Mouse (Mus musculus): ENCODE data around the gene Tmem59. TPM values are rescaled to one million over a fixed set of nuclear protein-coding genes. Genes with fewer than 3 reads are reported as not detected.
A peak's percentile ranks its signal among the peaks of the same experiment; 100 is the strongest.

The Tmem59 gene
- polyA plus RNA-seq, 1 experiment: 174 TPM

DNA sequence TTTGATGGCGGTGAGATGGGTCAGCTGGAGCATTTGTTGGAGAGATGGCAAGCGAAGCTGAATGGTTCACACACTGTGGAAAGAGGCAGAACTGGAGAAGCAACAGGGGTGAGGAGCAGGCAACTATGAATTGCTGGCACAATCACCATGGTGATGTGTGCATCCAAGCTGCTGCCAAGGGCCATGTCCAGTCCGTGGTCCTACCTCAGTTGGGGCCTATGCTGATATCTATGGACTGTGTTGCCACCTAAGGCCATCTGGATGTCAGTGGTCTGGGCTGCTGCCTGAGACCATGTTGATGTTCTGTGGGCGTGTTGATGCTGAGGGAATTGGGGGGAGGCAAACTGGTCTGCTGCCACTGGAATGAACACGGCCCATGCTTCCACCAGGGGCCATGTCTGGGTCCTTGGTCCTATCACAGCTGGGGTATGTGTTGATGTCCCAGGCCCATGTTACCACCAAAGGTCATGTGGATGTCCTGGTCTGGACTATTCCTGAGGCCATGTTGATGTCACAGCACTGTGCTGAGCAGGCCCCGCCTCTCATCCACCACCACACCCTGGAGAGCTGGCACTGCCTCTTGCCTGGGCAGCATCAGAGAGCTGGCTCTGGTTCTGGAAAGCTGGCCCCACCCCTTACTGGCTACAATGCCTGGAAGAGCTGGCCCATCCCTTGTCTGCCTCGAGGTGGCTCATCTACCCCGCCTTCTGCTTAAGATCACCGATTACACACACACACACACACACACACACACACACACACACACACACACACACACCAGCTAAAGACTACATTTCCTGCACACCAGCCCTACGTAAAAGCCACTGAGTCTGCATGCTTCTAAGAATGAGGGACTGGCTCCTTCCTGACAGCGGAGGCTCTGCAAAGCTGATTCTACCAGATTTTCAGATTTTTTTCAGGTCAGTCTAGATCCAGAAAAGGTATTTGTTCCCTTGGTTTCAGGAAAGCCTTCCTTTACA lies 45.3 kb downstream of the Tmem59 start:
- Histone ChIP-seq H3K4me2 (ENCODE audit: low read depth) (peak overlapping the region; percentile 40), H3K79me2 (ENCODE audit: control insufficient read depth, insufficient read depth) (no peaks in the 10 kb centered on the region), H3ac (ENCODE audit: control insufficient read depth, insufficient read length) (no peak overlapping the region), H3K27me3 (ENCODE audit: control insufficient read depth, insufficient read depth, insufficient read length) (no peaks in the 10 kb centered on the region), H3K36me3 (ENCODE audit: control insufficient read depth, insufficient read depth) (no peaks in the 10 kb centered on the region), H3K4me3 (no peak overlapping the region)
- no peak for TF ChIP-seq MYOG (IDR thresholded peaks at IDR 0.05; ENCODE audit: control insufficient read depth in 1 of 3, insufficient read depth in 1 of 3, insufficient read length in 2 of 3, low read depth in 2 of 3)
- TF ChIP-seq TCF3 (IDR thresholded peaks at IDR 0.05; ENCODE audit: insufficient read length, low read depth): no peak

GRCm38 (mm10) chr4:107226313-107226712 lies 48.1 kb downstream of the Tmem59 start:
- Histone ChIP-seq H3ac (ENCODE audit: control insufficient read depth, insufficient read length) (no peak overlapping the region), H3K79me2 (ENCODE audit: control insufficient read depth, insufficient read depth) (no peaks in the 10 kb centered on the region), H3K4me2 (ENCODE audit: low read depth) (no peak overlapping the region), H3K4me3 (no peak overlapping the region), H3K36me3 (ENCODE audit: control insufficient read depth, insufficient read depth) (no peaks in the 10 kb centered on the region), H3K27me3 (ENCODE audit: control insufficient read depth, insufficient read depth, insufficient read length) (no peaks in the 10 kb centered on the region)
- no peak for TF ChIP-seq E2F4 (IDR thresholded peaks at IDR 0.05; ENCODE audit: insufficient read depth)
- no peak for TF ChIP-seq TCF3 (IDR thresholded peaks at IDR 0.05; ENCODE audit: insufficient read length, low read depth)
- no peak for TF ChIP-seq MYOD1 (IDR thresholded peaks at IDR 0.05; ENCODE audit: control insufficient read depth in 1 of 3, insufficient read length in 2 of 3, low read depth in 2 of 3)
- TF ChIP-seq MYOG (IDR thresholded peaks at IDR 0.05; ENCODE audit: control insufficient read depth in 1 of 3, insufficient read depth in 1 of 3, insufficient read length in 2 of 3, low read depth in 2 of 3): no peak
- no peak for TF ChIP-seq REST (IDR thresholded peaks at IDR 0.05; ENCODE audit: insufficient read depth, insufficient read length)
- no peak for TF ChIP-seq CEBPB (IDR thresholded peaks at IDR 0.05; ENCODE audit: insufficient read depth, poor library complexity, severe bottlenecking)
- no peak for TF ChIP-seq POLR2AphosphoS2 (IDR thresholded peaks at IDR 0.05; ENCODE audit: insufficient read length, low read depth)
- no peak for TF ChIP-seq MAX (IDR thresholded peaks at IDR 0.05; ENCODE audit: low read depth)
- no peak for TF ChIP-seq USF1 (IDR thresholded peaks at IDR 0.05; ENCODE audit: low read depth)
- TF ChIP-seq TCF12 (IDR thresholded peaks at IDR 0.05; ENCODE audit: insufficient read depth, poor library complexity, severe bottlenecking): no peak
- no peak for TF ChIP-seq SRF (IDR thresholded peaks at IDR 0.05; ENCODE audit: control insufficient read depth, insufficient read length, low read depth)
- TF ChIP-seq POLR2A (IDR thresholded peaks at IDR 0.05; ENCODE audit: insufficient read length, low read depth): no peak

DNA sequence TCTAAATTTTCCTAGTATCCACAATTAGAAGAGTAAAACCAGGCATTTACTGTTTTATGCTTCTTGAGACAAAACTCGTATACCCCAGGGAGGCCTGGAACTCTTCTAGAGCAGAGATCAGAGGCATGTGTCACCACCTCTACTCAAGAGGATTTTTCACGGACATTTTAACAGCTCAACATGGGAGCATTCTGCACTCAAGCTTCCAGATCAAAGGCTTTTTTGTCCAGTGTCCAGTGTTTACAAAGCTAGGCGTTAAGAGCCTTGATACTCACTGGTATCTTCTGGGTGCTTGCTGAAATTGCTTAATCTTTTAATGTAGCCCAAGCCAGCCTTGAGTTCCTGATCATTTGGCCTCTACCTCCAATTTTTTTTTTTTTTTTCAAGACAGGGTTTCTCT lies 54.0 kb downstream of the Tmem59 start:
- H3K79me2 ChIP-seq (ENCODE audit: control insufficient read depth, insufficient read depth): no peaks in the 10 kb centered on the region
- H3ac ChIP-seq (ENCODE audit: control insufficient read depth, insufficient read length): no peak overlapping the region
- peaks cover 16% of the 10 kb centered on the region for H3K36me3 ChIP-seq (ENCODE audit: control insufficient read depth, insufficient read depth)
- TF ChIP-seq REST (IDR thresholded peaks at IDR 0.05; ENCODE audit: insufficient read depth, insufficient read length): no peak
- TF ChIP-seq MYOG (IDR thresholded peaks at IDR 0.05; ENCODE audit: control insufficient read depth in 1 of 3, insufficient read depth in 1 of 3, insufficient read length in 2 of 3, low read depth in 2 of 3): no peak
- TF ChIP-seq MYOD1 (IDR thresholded peaks at IDR 0.05; ENCODE audit: control insufficient read depth in 1 of 3, insufficient read length in 2 of 3, low read depth in 2 of 3): no peak
- TF ChIP-seq MAX (IDR thresholded peaks at IDR 0.05; ENCODE audit: low read depth): no peak
- no peak for TF ChIP-seq TCF3 (IDR thresholded peaks at IDR 0.05; ENCODE audit: insufficient read length, low read depth)
- no peak overlapping the region for H3K4me2 ChIP-seq (ENCODE audit: low read depth)
- no peak overlapping the region for H3K4me3 ChIP-seq
- no peaks in the 10 kb centered on the region for H3K27me3 ChIP-seq (ENCODE audit: control insufficient read depth, insufficient read depth, insufficient read length)

GRCm38 (mm10) chr4:107238253-107238652 lies 60.1 kb downstream of the Tmem59 start:
- TF ChIP-seq MAX (IDR thresholded peaks at IDR 0.05; ENCODE audit: low read depth) (no peak), SRF (IDR thresholded peaks at IDR 0.05; ENCODE audit: control insufficient read depth, insufficient read length, low read depth) (no peak), REST (IDR thresholded peaks at IDR 0.05; ENCODE audit: insufficient read depth, insufficient read length) (no peak), E2F4 (IDR thresholded peaks at IDR 0.05; ENCODE audit: insufficient read depth) (no peak), TCF3 (IDR thresholded peaks at IDR 0.05; ENCODE audit: insufficient read length, low read depth) (no peak), USF1 (IDR thresholded peaks at IDR 0.05; ENCODE audit: low read depth) (no peak), CEBPB (IDR thresholded peaks at IDR 0.05; ENCODE audit: insufficient read depth, poor library complexity, severe bottlenecking) (no peak), MYOD1 (IDR thresholded peaks at IDR 0.05; ENCODE audit: control insufficient read depth in 1 of 3, insufficient read length in 2 of 3, low read depth in 2 of 3) (no peak), TCF12 (IDR thresholded peaks at IDR 0.05; ENCODE audit: insufficient read depth, poor library complexity, severe bottlenecking) (no peak)
- no peak overlapping the region for H3K4me2 ChIP-seq (ENCODE audit: low read depth)

GRCm38 (mm10) chr4:107240196-107240595 lies 62.0 kb downstream of the Tmem59 start:
- H3K36me3 ChIP-seq (ENCODE audit: control insufficient read depth, insufficient read depth): peaks cover 29% of the 10 kb centered on the region
- no peaks in the 10 kb centered on the region for H3K79me2 ChIP-seq (ENCODE audit: control insufficient read depth, insufficient read depth)
- no peak for TF ChIP-seq E2F4 (IDR thresholded peaks at IDR 0.05; ENCODE audit: insufficient read depth)
- TF ChIP-seq REST (IDR thresholded peaks at IDR 0.05; ENCODE audit: insufficient read depth, insufficient read length): no peak
- no peak for TF ChIP-seq TCF12 (IDR thresholded peaks at IDR 0.05; ENCODE audit: insufficient read depth, poor library complexity, severe bottlenecking)
- TF ChIP-seq MYOD1 (IDR thresholded peaks at IDR 0.05; ENCODE audit: control insufficient read depth in 1 of 3, insufficient read length in 2 of 3, low read depth in 2 of 3): no peak
- no peak for TF ChIP-seq TCF3 (IDR thresholded peaks at IDR 0.05; ENCODE audit: insufficient read length, low read depth)
- TF ChIP-seq SRF (IDR thresholded peaks at IDR 0.05; ENCODE audit: control insufficient read depth, insufficient read length, low read depth): no peak
- no peak for TF ChIP-seq MAX (IDR thresholded peaks at IDR 0.05; ENCODE audit: low read depth)
- no peak for TF ChIP-seq CEBPB (IDR thresholded peaks at IDR 0.05; ENCODE audit: insufficient read depth, poor library complexity, severe bottlenecking)
- no peak for TF ChIP-seq USF1 (IDR thresholded peaks at IDR 0.05; ENCODE audit: low read depth)
- TF ChIP-seq MYOG (IDR thresholded peaks at IDR 0.05; ENCODE audit: control insufficient read depth in 1 of 3, insufficient read depth in 1 of 3, insufficient read length in 2 of 3, low read depth in 2 of 3): no peak
- no peak for TF ChIP-seq POLR2A (IDR thresholded peaks at IDR 0.05; ENCODE audit: insufficient read length, low read depth)
- no peak for TF ChIP-seq POLR2AphosphoS2 (IDR thresholded peaks at IDR 0.05; ENCODE audit: insufficient read length, low read depth)
- no peak overlapping the region for H3ac ChIP-seq (ENCODE audit: control insufficient read depth, insufficient read length)
- no peak overlapping the region for H3K4me2 ChIP-seq (ENCODE audit: low read depth)
- H3K4me3 ChIP-seq: no peak overlapping the region
- no peaks in the 10 kb centered on the region for H3K27me3 ChIP-seq (ENCODE audit: control insufficient read depth, insufficient read depth, insufficient read length)

More at GRCm38 (mm10) chr4:107238253-107238652, 60.1 kb downstream of the Tmem59 start:
- Histone ChIP-seq H3K36me3 (ENCODE audit: control insufficient read depth, insufficient read depth) (peaks cover 27% of the 10 kb centered on the region), H3ac (ENCODE audit: control insufficient read depth, insufficient read length) (no peak overlapping the region), H3K27me3 (ENCODE audit: control insufficient read depth, insufficient read depth, insufficient read length) (no peaks in the 10 kb centered on the region), H3K4me3 (no peak overlapping the region), H3K79me2 (ENCODE audit: control insufficient read depth, insufficient read depth) (no peaks in the 10 kb centered on the region)

All from myocyte (in vitro differentiated cells).